Mouse (Mus musculus): ENCODE measurements at regions not wholly inside any gene's neighbourhood (a gene's known extent, or its start where the extent isn't known, plus 50 kb on each side); places are given as distances from the start of the nearest gene placed in this dataset.

DNA sequence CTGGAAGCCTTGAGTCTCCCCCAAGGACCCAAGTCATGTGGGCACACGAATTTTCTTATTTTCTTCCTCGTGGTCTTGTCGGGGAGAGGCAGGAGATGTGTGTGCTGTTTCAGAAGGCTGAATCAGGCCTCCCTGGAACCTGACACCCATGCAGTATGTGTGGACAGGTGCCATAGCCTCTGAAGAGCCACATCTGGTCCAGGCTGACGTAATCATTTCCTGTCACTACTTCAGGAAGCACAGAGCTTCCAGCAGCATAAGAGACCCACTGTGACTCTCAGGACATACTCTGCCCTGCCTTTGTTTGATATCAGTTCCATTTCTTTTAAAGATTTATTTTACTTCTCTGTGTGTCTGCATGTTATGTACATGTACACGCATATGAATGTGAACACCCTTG, 193.1 kb downstream of the Bcl2l11 start:
- no peak overlapping the region for H3K9ac ChIP-seq (ENCODE audit: low read length)
- H3K27me3 ChIP-seq (ENCODE audit: control insufficient read depth, insufficient read depth, low read depth, low read length) = no peaks in the 10 kb centered on the region
- H3K4me3 ChIP-seq (ENCODE audit: low read length) = no peak overlapping the region
- WGBS = 38% methylated on average over 5 of the region's 5 CpGs
- no peaks in the 10 kb centered on the region for H3K9me3 ChIP-seq (ENCODE audit: control insufficient read depth, low read length)
- H3K36me3 ChIP-seq (ENCODE audit: control insufficient read depth, insufficient read depth, low read length) = no peaks in the 10 kb centered on the region
- H3K4me2 ChIP-seq (ENCODE audit: low read depth, low read length) = no peak overlapping the region
- no peak overlapping the region for H3K27ac ChIP-seq (ENCODE audit: low read length)
- H3K4me1 ChIP-seq (replicated peaks; ENCODE audit: control insufficient read depth, insufficient read depth, low read length) = peaks cover 9% of the 10 kb centered on the region
- no peak for ATAC-seq (ENCODE audit: low read depth)

- Histone ChIP-seq H3K27me3 (ENCODE audit: control insufficient read depth, insufficient read depth, low read depth, low read length) (no peaks in the 10 kb centered on the region), H3K4me3 (ENCODE audit: low read length) (no peak overlapping the region), H3K9ac (ENCODE audit: low read length) (no peak overlapping the region), H3K9me3 (ENCODE audit: control insufficient read depth, low read length) (no peaks in the 10 kb centered on the region), H3K36me3 (ENCODE audit: control insufficient read depth, insufficient read depth, low read length) (no peaks in the 10 kb centered on the region), H3K27ac (ENCODE audit: low read length) (no peak overlapping the region), H3K4me1 (replicated peaks; ENCODE audit: control insufficient read depth, insufficient read depth, low read length) (peaks cover 25% of the 10 kb centered on the region), H3K4me2 (ENCODE audit: low read depth, low read length) (no peak overlapping the region)
- ATAC-seq (ENCODE audit: low read depth) = peak; percentile 45; the same call in 1 of the 2 replicates
- 26% methylated on average over 2 of the region's 2 CpGs for WGBS
Observed at GRCm38 (mm10) chr2:128321475-128321874, 195.6 kb downstream of the Bcl2l11 start.

- Histone ChIP-seq H3K4me2 (ENCODE audit: low read depth, low read length) (peak overlapping the region; percentile 41; the same call in 1 of the 2 replicates), H3K36me3 (ENCODE audit: control insufficient read depth, insufficient read depth, low read length) (no peaks in the 10 kb centered on the region), H3K9me3 (ENCODE audit: control insufficient read depth, low read length) (no peaks in the 10 kb centered on the region), H3K4me3 (ENCODE audit: low read length) (no peak overlapping the region), H3K4me1 (replicated peaks; ENCODE audit: control insufficient read depth, insufficient read depth, low read length) (peaks cover 23% of the 10 kb centered on the region), H3K27ac (ENCODE audit: low read length) (peak overlapping the region; percentile 58), H3K9ac (ENCODE audit: low read length) (no peak overlapping the region), H3K27me3 (ENCODE audit: control insufficient read depth, insufficient read depth, low read depth, low read length) (no peaks in the 10 kb centered on the region)
- ATAC-seq (ENCODE audit: low read depth) = peak; percentile 83
- 17% methylated on average over 13 of the region's 13 CpGs for WGBS
Observed at GRCm38 (mm10) chr2:128324256-128325096, 198.6 kb downstream of the Bcl2l11 start.

- Histone ChIP-seq H3K27ac (ENCODE audit: low read length) (no peak overlapping the region), H3K4me3 (ENCODE audit: low read length) (no peak overlapping the region), H3K9me3 (ENCODE audit: control insufficient read depth, low read length) (no peaks in the 10 kb centered on the region), H3K36me3 (ENCODE audit: control insufficient read depth, insufficient read depth, low read length) (no peaks in the 10 kb centered on the region), H3K4me1 (replicated peaks; ENCODE audit: control insufficient read depth, insufficient read depth, low read length) (peaks cover 23% of the 10 kb centered on the region), H3K9ac (ENCODE audit: low read length) (no peak overlapping the region), H3K27me3 (ENCODE audit: control insufficient read depth, insufficient read depth, low read depth, low read length) (no peaks in the 10 kb centered on the region), H3K4me2 (ENCODE audit: low read depth, low read length) (no peak overlapping the region)
- ATAC-seq (ENCODE audit: low read depth) = peak; percentile 29; the same call in 1 of the 2 replicates
- 57% methylated on average over 4 of the region's 4 CpGs for WGBS
Observed at GRCm38 (mm10) chr2:128325097-128325421, 199.2 kb downstream of the Bcl2l11 start.

- 86% methylated on average over 4 of the region's 4 CpGs for WGBS
- ATAC-seq (ENCODE audit: low read depth) = no peak
- H3K27me3 ChIP-seq (ENCODE audit: control insufficient read depth, insufficient read depth, low read depth, low read length) = no peaks in the 10 kb centered on the region
- H3K36me3 ChIP-seq (ENCODE audit: control insufficient read depth, insufficient read depth, low read length) = no peaks in the 10 kb centered on the region
- no peak overlapping the region for H3K4me2 ChIP-seq (ENCODE audit: low read depth, low read length)
- no peak overlapping the region for H3K9ac ChIP-seq (ENCODE audit: low read length)
- H3K4me1 ChIP-seq (replicated peaks; ENCODE audit: control insufficient read depth, insufficient read depth, low read length) = peaks cover 23% of the 10 kb centered on the region
- H3K4me3 ChIP-seq (ENCODE audit: low read length) = no peak overlapping the region
- no peaks in the 10 kb centered on the region for H3K9me3 ChIP-seq (ENCODE audit: control insufficient read depth, low read length)
- H3K27ac ChIP-seq (ENCODE audit: low read length) = no peak overlapping the region
Observed at GRCm38 (mm10) chr2:128325456-128325855, 199.6 kb downstream of the Bcl2l11 start.

DNA sequence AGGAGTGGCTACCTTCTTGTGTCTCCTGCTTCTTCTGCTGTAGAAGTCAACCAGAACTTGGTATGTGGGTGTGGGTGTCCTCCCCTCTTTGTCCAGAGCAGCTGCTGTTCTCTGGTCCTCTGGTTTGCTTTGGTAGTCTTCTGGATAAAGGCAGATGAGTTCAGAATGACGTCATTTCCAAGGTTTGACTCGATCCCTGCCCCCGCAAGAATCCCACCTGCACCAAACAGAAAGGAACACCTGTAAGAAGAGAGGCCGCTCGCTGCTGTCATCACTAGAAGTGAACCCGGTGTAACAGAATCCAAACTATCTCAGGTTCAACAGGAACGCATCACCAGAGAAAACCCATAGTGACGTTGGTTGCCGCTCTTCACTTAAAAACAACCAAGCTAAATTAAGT, 205.0 kb downstream of the Bcl2l11 start:
- Histone ChIP-seq H3K4me3 (ENCODE audit: low read length) (no peak overlapping the region), H3K4me1 (replicated peaks; ENCODE audit: control insufficient read depth, insufficient read depth, low read length) (peaks cover 10% of the 10 kb centered on the region), H3K9me3 (ENCODE audit: control insufficient read depth, low read length) (no peaks in the 10 kb centered on the region), H3K27ac (ENCODE audit: low read length) (no peak overlapping the region), H3K4me2 (ENCODE audit: low read depth, low read length) (no peak overlapping the region), H3K36me3 (ENCODE audit: control insufficient read depth, insufficient read depth, low read length) (no peaks in the 10 kb centered on the region), H3K27me3 (ENCODE audit: control insufficient read depth, insufficient read depth, low read depth, low read length) (no peaks in the 10 kb centered on the region), H3K9ac (ENCODE audit: low read length) (no peak overlapping the region)
- ATAC-seq (ENCODE audit: low read depth) = no peak
- 83% methylated on average over 9 of the region's 9 CpGs for WGBS

DNA sequence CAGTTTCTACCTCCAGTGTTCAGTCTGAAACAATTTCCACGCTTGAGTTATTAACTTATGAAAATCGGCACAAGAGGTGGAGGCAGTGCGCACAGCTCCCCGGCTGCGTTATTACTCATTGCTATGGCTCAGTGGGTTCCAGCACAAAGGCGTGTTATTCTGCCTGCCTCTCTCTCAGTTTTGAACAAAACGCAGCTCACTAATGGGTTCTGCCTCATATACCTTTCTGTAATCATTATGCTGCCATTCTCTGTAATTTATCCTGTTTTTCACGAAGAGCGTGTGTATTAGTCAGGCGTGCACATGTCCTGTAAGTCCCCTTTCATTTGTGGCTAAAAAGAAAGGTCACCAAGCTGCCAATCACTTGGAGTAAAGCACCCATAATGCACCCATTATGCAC, 205.4 kb downstream of the Bcl2l11 start:
- no peak overlapping the region for H3K4me2 ChIP-seq (ENCODE audit: low read depth, low read length)
- WGBS = 85% methylated on average over 10 of the region's 10 CpGs
- ATAC-seq (ENCODE audit: low read depth) = no peak

GRCm38 (mm10) chr2:128331681-128332080, 205.8 kb downstream of the Bcl2l11 start:
- ATAC-seq (ENCODE audit: low read depth) = no peak
- H3K9me3 ChIP-seq (ENCODE audit: control insufficient read depth, low read length) = no peaks in the 10 kb centered on the region
- no peak overlapping the region for H3K9ac ChIP-seq (ENCODE audit: low read length)
- no peak overlapping the region for H3K27ac ChIP-seq (ENCODE audit: low read length)
- H3K4me1 ChIP-seq (replicated peaks; ENCODE audit: control insufficient read depth, insufficient read depth, low read length) = peaks cover 10% of the 10 kb centered on the region
- no peak overlapping the region for H3K4me2 ChIP-seq (ENCODE audit: low read depth, low read length)
- WGBS = 61% methylated on average over 8 of the region's 8 CpGs
- H3K36me3 ChIP-seq (ENCODE audit: control insufficient read depth, insufficient read depth, low read length) = no peaks in the 10 kb centered on the region
- H3K27me3 ChIP-seq (ENCODE audit: control insufficient read depth, insufficient read depth, low read depth, low read length) = no peaks in the 10 kb centered on the region
- H3K4me3 ChIP-seq (ENCODE audit: low read length) = no peak overlapping the region

More for the DNA sequence above, 205.4 kb downstream of the Bcl2l11 start:
- Histone ChIP-seq H3K9ac (ENCODE audit: low read length) (no peak overlapping the region), H3K36me3 (ENCODE audit: control insufficient read depth, insufficient read depth, low read length) (no peaks in the 10 kb centered on the region), H3K27ac (ENCODE audit: low read length) (no peak overlapping the region), H3K4me1 (replicated peaks; ENCODE audit: control insufficient read depth, insufficient read depth, low read length) (peaks cover 10% of the 10 kb centered on the region), H3K4me3 (ENCODE audit: low read length) (no peak overlapping the region), H3K9me3 (ENCODE audit: control insufficient read depth, low read length) (no peaks in the 10 kb centered on the region), H3K27me3 (ENCODE audit: control insufficient read depth, insufficient read depth, low read depth, low read length) (no peaks in the 10 kb centered on the region)

DNA sequence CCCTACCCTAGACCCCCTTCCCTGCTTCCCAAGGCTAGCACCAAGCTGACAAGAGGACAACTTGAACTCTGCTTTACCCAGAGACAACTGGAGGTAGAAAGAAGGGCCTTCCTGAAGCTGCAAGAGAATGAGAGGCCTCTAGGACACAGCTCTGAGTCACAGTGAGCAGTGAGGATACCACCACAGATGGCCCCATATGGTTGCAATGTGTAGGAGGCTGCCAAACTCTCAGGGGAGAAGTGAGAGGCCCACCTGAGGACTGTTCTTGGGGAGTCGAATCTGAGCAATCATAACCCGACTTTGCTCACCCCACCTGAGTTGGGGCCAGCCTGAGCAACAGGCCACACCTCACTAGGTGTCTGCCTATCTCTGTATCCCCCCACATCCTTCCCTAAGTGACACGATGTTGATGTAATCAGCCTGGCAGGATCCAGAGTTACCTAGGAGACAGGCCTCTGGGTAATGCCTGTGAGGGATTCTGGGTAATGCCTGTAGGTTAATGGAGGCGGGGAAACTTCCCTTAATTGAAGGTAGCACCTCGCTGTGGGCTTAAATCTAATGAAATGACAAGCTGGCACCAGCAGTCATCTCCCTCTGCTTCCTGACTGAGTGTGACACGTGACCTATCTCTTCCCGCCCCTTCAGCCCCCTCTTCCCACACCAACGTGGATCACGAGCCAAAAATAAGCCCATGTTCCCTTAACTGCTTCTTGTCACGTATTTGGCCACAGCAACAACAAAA, 207.7 kb downstream of the Bcl2l11 start:
- peak; percentile 52 for ATAC-seq (ENCODE audit: low read depth)
- no peaks in the 10 kb centered on the region for H3K9me3 ChIP-seq (ENCODE audit: control insufficient read depth, low read length)
- H3K27ac ChIP-seq (ENCODE audit: low read length) = no peak overlapping the region
- no peak overlapping the region for H3K4me2 ChIP-seq (ENCODE audit: low read depth, low read length)
- no peak overlapping the region for H3K9ac ChIP-seq (ENCODE audit: low read length)
- 59% methylated on average over 10 of the region's 10 CpGs for WGBS
- H3K4me3 ChIP-seq (ENCODE audit: low read length) = no peak overlapping the region
- peaks cover 18% of the 10 kb centered on the region for H3K4me1 ChIP-seq (replicated peaks; ENCODE audit: control insufficient read depth, insufficient read depth, low read length)
- H3K27me3 ChIP-seq (ENCODE audit: control insufficient read depth, insufficient read depth, low read depth, low read length) = no peaks in the 10 kb centered on the region
- no peaks in the 10 kb centered on the region for H3K36me3 ChIP-seq (ENCODE audit: control insufficient read depth, insufficient read depth, low read length)

Measured in lung, embryonic 16.5 days (tissue).